8 mouse cellular contexts compared by ENCODE assay signal in the genomic region with DNA sequence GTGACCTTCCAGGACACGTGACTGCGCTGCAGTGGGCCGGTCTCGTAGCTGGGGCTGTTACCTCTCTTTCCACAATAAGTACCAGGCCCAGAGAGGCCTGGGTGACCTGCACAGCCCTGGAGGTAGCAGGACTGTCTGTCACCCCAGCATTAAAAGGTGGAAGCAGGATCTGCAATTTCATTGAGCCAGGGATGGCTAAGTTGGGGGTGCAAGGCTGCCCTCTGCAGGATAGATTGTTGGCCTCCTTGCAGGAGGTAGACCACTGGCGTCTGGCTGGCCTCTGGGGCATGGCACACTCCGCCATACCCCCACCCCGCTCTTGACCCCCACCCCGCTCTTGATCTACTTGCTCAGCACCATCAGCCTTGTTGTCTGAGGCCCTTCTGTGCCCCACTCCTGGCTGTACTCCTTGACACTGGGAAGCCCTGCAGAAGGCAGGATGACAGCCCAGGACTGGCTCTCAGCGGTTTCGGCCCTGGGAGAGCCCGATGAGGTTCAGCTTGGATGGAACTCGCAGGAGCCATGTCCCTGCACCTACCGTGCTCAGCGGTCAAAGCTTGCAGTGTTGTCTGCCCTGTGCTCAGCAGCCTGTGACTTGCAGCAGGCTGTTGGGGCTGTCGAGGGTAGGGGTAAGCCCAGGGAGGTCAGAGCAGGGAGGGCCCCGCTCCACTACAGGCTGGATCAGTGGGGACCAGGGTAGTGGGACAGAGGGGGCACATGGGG. TPM values are rescaled to one million over a fixed set of nuclear protein-coding genes. Genes with fewer than 3 reads are reported as not detected.
DNase-seq lines count a peak whose midpoint lies in the region; ATAC-seq and TF ChIP-seq lines count a peak whose summit lies in the region.

No protein-coding gene starts in this region.

- no peak for DNase-seq in heart, embryonic 10.5 days (ENCODE audit: low spot score)
- DNase-seq in heart, adult 9 months (ENCODE audit: low spot score in 2 of 2): no peak
- DNase-seq in MN1 (ENCODE audit: low spot score): peak; percentile 56
- no peak for DNase-seq in heart, postnatal 0 days (ENCODE audit: low spot score)
- DNase-seq in limb, embryonic 14.5 days (ENCODE audit: low spot score): peak; percentile 42
- no peak for DNase-seq in layer of hippocampus, adult 11-12 months (ENCODE audit: low spot score)

- H3K4me2 ChIP-seq in heart, postnatal 0 days (ENCODE audit: low read depth, low read length): peak overlapping the region; percentile 47
- peak overlapping the region; percentile 29 for H3K4me2 ChIP-seq in limb, embryonic 14.5 days (replicated peaks; ENCODE audit: low read depth, low read length, severe bottlenecking)

- TF ChIP-seq POLR2A in limb, embryonic 14.5 days (IDR thresholded peaks at IDR 0.05; ENCODE audit: borderline replicate concordance, extremely low read depth, insufficient read depth, insufficient read length): no peak
- TF ChIP-seq POLR2A in small intestine, adult 2 months (IDR thresholded peaks at IDR 0.05; ENCODE audit: low read depth, low read length): no peak

- WGBS in heart, embryonic 10.5 days: 42% methylated on average over 16 of the region's 16 CpGs
- 47% methylated on average over 16 of the region's 16 CpGs for WGBS in heart, postnatal 0 days
- WGBS in limb, embryonic 14.5 days: 52% methylated on average over 14 of the region's 16 CpGs
- WGBS in small intestine, adult 2 months: 54% methylated on average over 16 of the region's 16 CpGs

- no peak for TF ChIP-seq EP300 in heart, postnatal 0 days (IDR thresholded peaks at IDR 0.05; ENCODE audit: low read depth)

- peaks cover 58% of the 10 kb centered on the region for H3K36me3 ChIP-seq in heart, embryonic 10.5 days
- peaks cover 62% of the 10 kb centered on the region for H3K36me3 ChIP-seq in heart, postnatal 0 days (replicated peaks; ENCODE audit: control insufficient read depth, insufficient read depth, low read length)
- H3K36me3 ChIP-seq in limb, embryonic 14.5 days (ENCODE audit: control insufficient read depth, insufficient read depth, low read length): peaks cover 69% of the 10 kb centered on the region
- peaks cover 13% of the 10 kb centered on the region; the same call in 1 of the 2 replicates for H3K36me3 ChIP-seq in small intestine, adult 2 months (ENCODE audit: control insufficient read depth, insufficient read depth, low read length)

- H3K9me3 ChIP-seq in heart, embryonic 10.5 days: no peaks in the 10 kb centered on the region
- H3K9me3 ChIP-seq in heart, postnatal 0 days (replicated peaks; ENCODE audit: control insufficient read depth, low read length): no peaks in the 10 kb centered on the region
- no peaks in the 10 kb centered on the region for H3K9me3 ChIP-seq in limb, embryonic 14.5 days (ENCODE audit: control insufficient read depth, low read length)

- H3K4me3 ChIP-seq in heart, embryonic 10.5 days: peak overlapping the region; percentile 49
- H3K4me3 ChIP-seq in heart, postnatal 0 days (ENCODE audit: low read depth, low read length): no peak overlapping the region
- H3K4me3 ChIP-seq in limb, embryonic 14.5 days (replicated peaks; ENCODE audit: low read length): peak overlapping the region; percentile 3
- peak overlapping the region; percentile 52 for H3K4me3 ChIP-seq in small intestine, adult 2 months (ENCODE audit: low read depth, low read length)

- no peaks in the 10 kb centered on the region for H3K27me3 ChIP-seq in heart, embryonic 10.5 days (ENCODE audit: insufficient read depth, poor library complexity, severe bottlenecking)
- H3K27me3 ChIP-seq in heart, postnatal 0 days (ENCODE audit: control insufficient read depth, insufficient read depth, low read length): no peaks in the 10 kb centered on the region
- H3K27me3 ChIP-seq in limb, embryonic 14.5 days (ENCODE audit: control insufficient read depth, insufficient read depth, low read length): no peaks in the 10 kb centered on the region
- no peaks in the 10 kb centered on the region for H3K27me3 ChIP-seq in small intestine, adult 2 months (ENCODE audit: control insufficient read depth, insufficient read depth, low read length)

- H3K4me1 ChIP-seq in heart, embryonic 10.5 days: peaks cover 54% of the 10 kb centered on the region
- peaks cover 13% of the 10 kb centered on the region for H3K4me1 ChIP-seq in heart, postnatal 0 days (ENCODE audit: control insufficient read depth, insufficient read depth)
- peaks cover 18% of the 10 kb centered on the region for H3K4me1 ChIP-seq in limb, embryonic 14.5 days (ENCODE audit: control insufficient read depth, insufficient read depth, low read length)
- peaks cover 30% of the 10 kb centered on the region for H3K4me1 ChIP-seq in small intestine, adult 2 months (ENCODE audit: control insufficient read depth, insufficient read depth, insufficient read length, low read length)

- ATAC-seq in heart, postnatal 0 days (ENCODE audit: insufficient read depth, low read depth): no peak
- ATAC-seq in limb, embryonic 14.5 days (ENCODE audit: low FRiP score, low read depth): no peak
- ATAC-seq in monocyte, adult 5-6 weeks (replicated peaks; ENCODE audit: insufficient number of reproducible peaks, low FRiP score, low TSS enrichment, poor library complexity, severe bottlenecking): no peak

- H3K27ac ChIP-seq in heart, embryonic 10.5 days: peak overlapping the region; percentile 75
- H3K27ac ChIP-seq in heart, postnatal 0 days (ENCODE audit: low read depth): no peak overlapping the region
- H3K27ac ChIP-seq in limb, embryonic 14.5 days (replicated peaks; ENCODE audit: low read depth, low read length): 0 out of 2 replicates have a peak overlapping the region, but pooled peaks have one; percentile 26
- no peak overlapping the region for H3K27ac ChIP-seq in small intestine, adult 2 months (ENCODE audit: insufficient read depth, low read depth, low read length)

- peak overlapping the region; percentile 17; the same call in 1 of the 2 replicates for H3K9ac ChIP-seq in heart, postnatal 0 days (replicated peaks; ENCODE audit: low read depth, low read length)
- peak overlapping the region; percentile 5; the same call in 1 of the 2 replicates for H3K9ac ChIP-seq in limb, embryonic 14.5 days (ENCODE audit: low read depth, low read length, severe bottlenecking)

- TF ChIP-seq CTCF in heart, postnatal 0 days (IDR thresholded peaks at IDR 0.05; ENCODE audit: low read depth): peak; percentile 52
- TF ChIP-seq CTCF in small intestine, adult 2 months (IDR thresholded peaks at IDR 0.05; ENCODE audit: extremely low read depth, insufficient read length, insufficient replicate concordance, low read depth, low read length): peak; percentile 43; the same call in 1 of the 2 replicates

RNA-seq across cellular contexts. Expression of a gene that starts 4.4 kb away (rescaled TPM):
- 37.2 and 51.6 TPM in 2 replicates for polyA plus RNA-seq in heart, embryonic 10.5 days (2016; fragmentation: Nextera tagmentation; extraction: Ambion mirVana)
- 14.3 and 14.9 TPM in 2 replicates for total RNA-seq in heart, postnatal 0 days (2014; rRNA removed; ENCODE audit: low replicate concordance)
- 12.8 and 13.7 TPM in 2 replicates for polyA plus RNA-seq in heart, postnatal 0 days (2015; fragmentation: Nextera tagmentation; extraction: Ambion mirVana)
- 46.5 and 50.0 TPM in 2 replicates for polyA plus RNA-seq in limb, embryonic 14.5 days (2012; rRNA removed)
- polyA plus RNA-seq in limb, embryonic 14.5 days (2014; fragmentation: Nextera tagmentation; extraction: Ambion mirVana): 25.3 and 33.9 TPM in 2 replicates
- 16.6 and 29.2 TPM in 2 replicates for polyA plus RNA-seq in small intestine, adult 2 months (2012; rRNA removed)
- total RNA-seq in monocyte, adult 5-6 weeks (2017): 24.5 to 34.3 TPM (median 25.5 TPM) in 3 replicates

RNA-seq across cellular contexts. Expression of a gene that starts 12.0 kb away (rescaled TPM):
- polyA plus RNA-seq in heart, embryonic 10.5 days (2016; fragmentation: Nextera tagmentation; extraction: Ambion mirVana): 10.8 and 15.6 TPM in 2 replicates
- total RNA-seq in heart, postnatal 0 days (2014; rRNA removed; ENCODE audit: low replicate concordance): 4.7 and 10.5 TPM in 2 replicates
- 6.3 and 7.0 TPM in 2 replicates for polyA plus RNA-seq in heart, postnatal 0 days (2015; fragmentation: Nextera tagmentation; extraction: Ambion mirVana)
- polyA plus RNA-seq in limb, embryonic 14.5 days (2012; rRNA removed): 9.2 and 13.7 TPM in 2 replicates
- 8.5 and 10.8 TPM in 2 replicates for polyA plus RNA-seq in limb, embryonic 14.5 days (2014; fragmentation: Nextera tagmentation; extraction: Ambion mirVana)
- polyA plus RNA-seq in small intestine, adult 2 months (2012; rRNA removed): 10.0 and 10.2 TPM in 2 replicates
- total RNA-seq in monocyte, adult 5-6 weeks (2017): 0.19 TPM in 1 of 3 replicates, not detected in the others

RNA-seq across cellular contexts. Expression of a gene that starts 23.7 kb away (rescaled TPM):
- 42.6 and 55.9 TPM in 2 replicates for polyA plus RNA-seq in heart, embryonic 10.5 days (2016; fragmentation: Nextera tagmentation; extraction: Ambion mirVana)
- total RNA-seq in heart, postnatal 0 days (2014; rRNA removed; ENCODE audit: low replicate concordance): 38.5 and 44.3 TPM in 2 replicates
- polyA plus RNA-seq in heart, postnatal 0 days (2015; fragmentation: Nextera tagmentation; extraction: Ambion mirVana): 20.9 and 21.4 TPM in 2 replicates
- polyA plus RNA-seq in limb, embryonic 14.5 days (2012; rRNA removed): 70.4 and 93.4 TPM in 2 replicates
- polyA plus RNA-seq in limb, embryonic 14.5 days (2014; fragmentation: Nextera tagmentation; extraction: Ambion mirVana): 53.0 and 60.4 TPM in 2 replicates
- 26.1 and 50.8 TPM in 2 replicates for polyA plus RNA-seq in small intestine, adult 2 months (2012; rRNA removed)
- total RNA-seq in monocyte, adult 5-6 weeks (2017): 47.3 to 69.4 TPM (median 50.3 TPM) in 3 replicates

RNA-seq across cellular contexts. Expression of a gene that starts 25.1 kb away (rescaled TPM):
- polyA plus RNA-seq in heart, embryonic 10.5 days (2016; fragmentation: Nextera tagmentation; extraction: Ambion mirVana): 1.8 and 4.4 TPM in 2 replicates
- 0.12 and 2.3 TPM in 2 replicates for total RNA-seq in heart, postnatal 0 days (2014; rRNA removed; ENCODE audit: low replicate concordance)
- polyA plus RNA-seq in heart, postnatal 0 days (2015; fragmentation: Nextera tagmentation; extraction: Ambion mirVana): 0.51 and 0.62 TPM in 2 replicates
- polyA plus RNA-seq in limb, embryonic 14.5 days (2012; rRNA removed): 2.8 and 3.5 TPM in 2 replicates
- polyA plus RNA-seq in limb, embryonic 14.5 days (2014; fragmentation: Nextera tagmentation; extraction: Ambion mirVana): 5.2 and 6.4 TPM in 2 replicates
- polyA plus RNA-seq in small intestine, adult 2 months (2012; rRNA removed): 124 and 239 TPM in 2 replicates
- 2.6 to 8.9 TPM (median 3.0 TPM) in 3 replicates for total RNA-seq in monocyte, adult 5-6 weeks (2017)

RNA-seq across cellular contexts. Expression of a gene that starts 26.6 kb away (rescaled TPM):
- polyA plus RNA-seq in heart, embryonic 10.5 days (2016; fragmentation: Nextera tagmentation; extraction: Ambion mirVana): not detected in 2 replicates
- total RNA-seq in heart, postnatal 0 days (2014; rRNA removed; ENCODE audit: low replicate concordance): 0.08 and 0.12 TPM in 2 replicates
- polyA plus RNA-seq in heart, postnatal 0 days (2015; fragmentation: Nextera tagmentation; extraction: Ambion mirVana): 0.16 and 0.21 TPM in 2 replicates
- polyA plus RNA-seq in limb, embryonic 14.5 days (2012; rRNA removed): 0.09 and 0.12 TPM in 2 replicates
- 0.06 TPM in 2 replicates for polyA plus RNA-seq in limb, embryonic 14.5 days (2014; fragmentation: Nextera tagmentation; extraction: Ambion mirVana)
- 0.67 and 1.2 TPM in 2 replicates for polyA plus RNA-seq in small intestine, adult 2 months (2012; rRNA removed)
- total RNA-seq in monocyte, adult 5-6 weeks (2017): not detected in 3 replicates

Comparison
In these comparisons a context has a peak if more than half of its experiments do, and no peak if none do; other contexts are left out.
1. H3K27ac ChIP-seq: peak in heart, embryonic 10.5 days (single experiment) and limb, embryonic 14.5 days (single experiment); none in heart, postnatal 0 days (single experiment) and small intestine, adult 2 months (single experiment).
2. DNase-seq: peak in MN1 (single experiment) and limb, embryonic 14.5 days (single experiment); none in heart, embryonic 10.5 days (single experiment), heart, adult 9 months (0 of 2), heart, postnatal 0 days (single experiment) and layer of hippocampus, adult 11-12 months (single experiment).